Mouse (Mus musculus) liver, embryonic 14.5 days (tissue): ENCODE measurements at regions not wholly inside any gene's neighbourhood (a gene's known extent, or its start where the extent isn't known, plus 50 kb on each side); places are given as distances from the start of the nearest gene placed in this dataset.

Experiments
- ATAC-seq: fragments of 200-750 bp; cut with Nextera tagmentation; 2 replicates; pipeline ENCODE4 v1.8.0; 2017; ENCODE audit warnings: moderate number of reproducible peaks, mild to moderate bottlenecking, moderate library complexity; ENCODE audit not compliant: insufficient read depth
- DNase-seq, 3 experiments: peaks; one replicate each; pipeline ENCODE4 v3.0.0-alpha.2; 2012 to 2013; ENCODE audit warnings: low read depth in 3 of 3, low spot score in 3 of 3
- H3K27ac ChIP-seq: fragments of 300-500 bp; sonication (generic); 2 replicates; pipeline ENCODE4 v1.5.1; 2014; ENCODE audit warnings: moderate library complexity, mild to moderate bottlenecking, control low read depth, inconsistent platforms
- H3K27me3 ChIP-seq: fragments of 300-500 bp; sonication (generic); 2 replicates; pipeline ENCODE4 v1.6.1; 2014; ENCODE audit warnings: mild to moderate bottlenecking, low read length, moderate library complexity; ENCODE audit not compliant: control insufficient read depth, insufficient read depth
- H3K36me3 ChIP-seq: fragments of 300-500 bp; sonication (generic); replicated peaks from 2 replicates; pipeline ENCODE4 v1.6.1; 2014; ENCODE audit warnings: low read depth; ENCODE audit not compliant: control insufficient read depth, insufficient read depth
- H3K4me1 ChIP-seq, 2 experiments: fragments of 200-500 bp in 1 of 2; fragments of 300-500 bp in 1 of 2; sonication (generic) in 1 of 2; replicated peaks; 2 replicates each; pipeline ENCODE4 v1.6.1; 2012 to 2014; ENCODE audit warnings: antibody characterized with exemption in 1 of 2, inconsistent platforms in 1 of 2, low read length in 1 of 2; ENCODE audit not compliant: control insufficient read depth in 2 of 2, insufficient read depth in 2 of 2
- H3K4me2 ChIP-seq: fragments of 300-500 bp; sonication (generic); 2 replicates; pipeline ENCODE4 v1.6.1; 2014; ENCODE audit warnings: low read depth, mild to moderate bottlenecking, control low read depth, moderate library complexity
- H3K4me3 ChIP-seq, 2 experiments: fragments of 200-500 bp in 1 of 2; fragments of 300-500 bp in 1 of 2; sonication (generic) in 1 of 2; 2 replicates each; pipeline ENCODE4 v1.5.1; 2012 to 2014; ENCODE audit warnings: low read depth in 2 of 2, low read length in 2 of 2, mild to moderate bottlenecking in 2 of 2, control low read depth in 1 of 2, inconsistent platforms in 1 of 2, moderate library complexity in 1 of 2; ENCODE audit not compliant: insufficient read depth in 1 of 2
- H3K9ac ChIP-seq: fragments of 300-500 bp; sonication (generic); replicated peaks from 2 replicates; pipeline ENCODE4 v1.6.1; 2014; ENCODE audit warnings: mild to moderate bottlenecking, control low read depth, moderate library complexity
- H3K9me3 ChIP-seq: fragments of 300-500 bp; sonication (generic); 2 replicates; pipeline ENCODE4 v1.6.1; 2016; ENCODE audit warnings: low read length, mixed read lengths; ENCODE audit not compliant: control insufficient read depth
- CTCF ChIP-seq: IDR thresholded peaks from 2 replicates; pipeline ENCODE4 v1.5.1; 2016; ENCODE audit warnings: antibody characterized with exemption, low read depth, control low read depth
- EP300 ChIP-seq: IDR thresholded peaks from 2 replicates; pipeline ENCODE4 v1.6.1; 2016; ENCODE audit warnings: antibody characterized with exemption, low read depth
- WGBS: fragments of 180-500 bp; shearing (Covaris S2); extraction: QIAGEN DNeasy Blood & Tissue Kit; methylation state at CpG from one replicate; pipeline ENCODE4 v1.1.7; 2014; ENCODE audit not compliant: insufficient replicate concordance; 5-methylcytosine and 5-hydroxymethylcytosine counted together

DNA sequence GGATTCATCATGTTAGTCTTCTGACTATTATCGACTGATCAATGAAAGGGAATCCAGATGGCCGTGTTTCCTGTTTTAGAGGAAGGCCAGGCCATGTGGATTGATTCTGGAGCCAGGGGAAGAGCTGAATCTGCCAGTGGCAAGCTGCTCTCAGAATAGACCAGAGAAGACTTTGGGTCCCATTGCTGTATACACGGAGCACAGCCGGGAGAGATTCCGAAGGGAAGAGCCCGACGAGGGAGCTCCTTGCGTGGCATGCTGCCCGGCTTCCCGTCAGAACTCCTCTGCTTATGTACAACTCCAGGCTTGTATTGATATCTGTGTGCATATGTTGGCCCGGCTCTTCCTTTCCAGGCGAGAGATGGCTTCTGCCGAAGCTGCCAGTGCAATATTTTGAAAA, 252.2 kb upstream of the Trib2 start:
- no peaks in the 10 kb centered on the region for H3K27me3 ChIP-seq
- 74% methylated on average over 13 of the region's 13 CpGs for WGBS
- no peak overlapping the region for H3K4me3 ChIP-seq

DNA sequence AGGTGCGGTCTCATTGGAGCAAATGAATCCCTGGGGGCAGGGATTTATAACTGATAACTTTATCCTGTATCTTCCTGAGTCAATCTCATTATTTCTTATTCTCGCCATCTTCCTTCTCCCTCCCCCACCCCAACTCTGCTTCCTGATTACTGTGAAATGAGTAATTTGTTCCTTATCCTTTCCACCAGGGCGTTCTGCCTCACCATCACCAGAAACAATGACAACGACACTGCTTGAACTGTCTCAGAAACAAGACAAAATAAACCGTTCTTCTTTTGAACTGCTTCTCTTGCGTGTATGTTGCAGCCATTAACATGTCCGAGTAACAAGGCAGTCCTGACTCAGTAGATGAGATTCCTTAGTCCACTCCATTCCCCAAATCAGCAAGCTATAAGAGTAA, 246.0 kb upstream of the Trib2 start:
- DNase-seq, result no peak
- no peak for TF ChIP-seq EP300
- no peak for TF ChIP-seq CTCF
- Histone ChIP-seq H3K4me3 (no peak overlapping the region), H3K27me3 (no peaks in the 10 kb centered on the region), H3K36me3 (no peaks in the 10 kb centered on the region), H3K4me1 (no peaks in the 10 kb centered on the region), H3K9ac (no peak overlapping the region), H3K9me3 (no peaks in the 10 kb centered on the region), H3K27ac (no peak overlapping the region), H3K4me2 (no peak overlapping the region)
- 53% methylated on average over 7 of the region's 7 CpGs for WGBS
- ATAC-seq, result no peak

More for the DNA sequence above, 252.2 kb upstream of the Trib2 start:
- DNase-seq, result no peak
- Histone ChIP-seq H3K27ac (no peak overlapping the region), H3K9me3 (no peaks in the 10 kb centered on the region), H3K9ac (no peak overlapping the region), H3K4me1 (no peaks in the 10 kb centered on the region), H3K4me2 (no peak overlapping the region), H3K36me3 (no peaks in the 10 kb centered on the region)
- no peak for TF ChIP-seq EP300
- TF ChIP-seq CTCF, result no peak
- ATAC-seq, result no peak

DNA sequence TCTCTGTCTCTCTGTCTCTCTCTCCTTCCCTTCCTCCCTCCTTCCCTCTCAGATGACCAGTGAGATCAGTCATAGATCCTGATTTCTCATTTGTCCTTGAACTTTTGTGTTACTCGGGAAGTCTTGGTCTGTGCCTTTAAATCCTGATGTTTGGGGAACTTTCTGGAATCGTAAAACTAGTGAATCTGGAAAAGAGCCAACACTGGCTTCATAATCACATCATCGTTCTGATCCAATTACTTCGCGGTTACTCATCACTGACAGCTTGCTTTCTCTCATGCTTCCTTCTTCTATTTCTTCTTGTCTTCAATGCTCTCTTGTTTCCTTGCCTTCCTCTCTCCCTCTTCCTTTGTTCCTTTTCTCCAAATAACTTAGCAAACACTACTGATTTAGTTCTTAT, 243.7 kb upstream of the Trib2 start:
- H3K27ac ChIP-seq, result no peak overlapping the region
- H3K9ac ChIP-seq, result no peak overlapping the region
- no peak for ATAC-seq
- TF ChIP-seq EP300 (no peak), CTCF (no peak)
- no peaks in the 10 kb centered on the region for H3K27me3 ChIP-seq
- no peaks in the 10 kb centered on the region for H3K4me1 ChIP-seq
- no peak overlapping the region for H3K4me2 ChIP-seq
- H3K9me3 ChIP-seq, result no peaks in the 10 kb centered on the region
- 69% methylated on average over 5 of the region's 5 CpGs for WGBS
- H3K4me3 ChIP-seq, result no peak overlapping the region
- no peaks in the 10 kb centered on the region for H3K36me3 ChIP-seq
- DNase-seq, result no peak

DNA sequence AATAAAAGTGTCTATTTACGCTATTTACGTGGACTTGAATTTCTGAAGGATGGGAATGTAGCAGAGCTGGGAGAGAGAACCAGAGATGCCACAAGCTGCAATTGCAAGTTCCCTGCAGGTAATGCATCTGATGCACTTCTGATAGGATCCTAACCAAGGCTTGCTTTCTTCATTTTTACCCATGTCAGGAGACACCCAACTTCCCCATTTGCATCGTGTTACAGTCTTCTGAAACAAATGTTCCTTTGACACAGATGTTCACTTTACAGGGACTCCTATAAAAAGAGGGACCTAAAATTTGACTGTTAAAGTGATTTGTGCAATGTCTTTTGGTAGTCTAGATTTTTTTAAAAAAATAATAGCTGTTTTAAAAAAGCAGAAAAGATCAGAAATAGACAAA, 241.5 kb upstream of the Trib2 start:
- no peaks in the 10 kb centered on the region for H3K9me3 ChIP-seq
- TF ChIP-seq CTCF, result no peak
- TF ChIP-seq EP300, result no peak
- no peak overlapping the region for H3K4me3 ChIP-seq
- no peaks in the 10 kb centered on the region for H3K27me3 ChIP-seq
- 59% methylated on average over 3 of the region's 3 CpGs for WGBS
- no peak overlapping the region for H3K27ac ChIP-seq
- no peak for ATAC-seq
- H3K36me3 ChIP-seq, result no peaks in the 10 kb centered on the region
- H3K9ac ChIP-seq, result no peak overlapping the region
- no peaks in the 10 kb centered on the region for H3K4me1 ChIP-seq
- no peak for DNase-seq
- H3K4me2 ChIP-seq, result no peak overlapping the region

DNA sequence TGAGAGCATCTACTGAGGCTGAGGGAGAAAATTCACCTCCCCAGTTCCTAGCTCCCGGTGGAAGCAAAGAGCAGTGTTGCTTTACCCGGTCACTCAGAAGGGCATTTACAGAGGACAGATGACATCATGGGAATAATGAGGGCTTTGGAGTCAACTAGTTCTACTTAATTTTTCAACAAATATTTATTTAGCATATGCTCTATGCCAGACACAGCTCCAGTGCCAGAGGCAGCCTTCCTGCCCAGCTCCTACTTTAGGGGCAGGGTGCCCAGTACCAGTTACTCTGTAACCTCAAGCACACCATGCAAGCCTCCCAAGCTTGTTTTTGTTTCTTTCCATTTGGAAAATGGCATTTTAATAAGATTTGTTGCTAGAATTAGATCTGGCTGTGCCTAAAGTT, 240.1 kb upstream of the Trib2 start:
- H3K4me2 ChIP-seq, result no peak overlapping the region
- ATAC-seq, result no peak
- TF ChIP-seq CTCF, result no peak
- no peak for TF ChIP-seq EP300
- H3K27me3 ChIP-seq, result no peaks in the 10 kb centered on the region
- no peak overlapping the region for H3K27ac ChIP-seq
- H3K4me1 ChIP-seq, result no peaks in the 10 kb centered on the region; a peak in 1 of 4 replicates
- no peaks in the 10 kb centered on the region for H3K36me3 ChIP-seq
- WGBS, result 68% methylated on average over 2 of the region's 2 CpGs
- no peak overlapping the region for H3K4me3 ChIP-seq
- no peak overlapping the region for H3K9ac ChIP-seq
- H3K9me3 ChIP-seq, result no peaks in the 10 kb centered on the region
- DNase-seq, result no peak

DNA sequence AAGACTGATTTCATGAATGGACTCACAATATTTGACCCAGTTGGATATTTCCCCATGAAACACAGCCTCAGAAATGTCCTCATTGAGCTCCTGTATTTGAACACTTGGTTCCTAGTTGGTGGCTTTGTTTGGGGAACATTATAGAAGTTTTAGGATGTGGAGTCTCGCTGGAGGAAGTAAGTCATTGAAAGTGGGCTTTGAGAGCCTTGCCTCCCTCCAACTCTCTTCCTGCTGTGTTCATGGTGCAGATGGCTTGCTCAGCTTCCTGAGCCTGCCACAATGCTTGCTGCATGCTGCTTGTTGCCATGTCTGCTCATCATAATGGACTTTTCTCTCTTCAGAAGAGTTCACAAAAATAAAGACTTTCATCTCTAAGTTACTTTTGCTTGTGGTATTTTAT, 239.5 kb upstream of the Trib2 start:
- no peaks in the 10 kb centered on the region for H3K27me3 ChIP-seq
- H3K4me1 ChIP-seq, result peaks cover 0 to 3% of the 10 kb centered on the region in 2 experiments; a peak in 1 of 4 replicates
- ATAC-seq, result no peak
- TF ChIP-seq CTCF, result no peak
- no peak for TF ChIP-seq EP300
- 10% methylated on average over 1 of the region's 1 CpGs for WGBS
- no peak overlapping the region for H3K4me3 ChIP-seq
- no peak for DNase-seq
- no peak overlapping the region for H3K4me2 ChIP-seq
- H3K9me3 ChIP-seq, result no peaks in the 10 kb centered on the region
- H3K27ac ChIP-seq, result no peak overlapping the region
- H3K36me3 ChIP-seq, result no peaks in the 10 kb centered on the region
- H3K9ac ChIP-seq, result no peak overlapping the region
